Mouse (Mus musculus) kidney, adult 2 months (tissue): Measurements from ENCODE around the gene Ptx3. TPM values are rescaled to one million over a fixed set of nuclear protein-coding genes. Genes with fewer than 3 reads are reported as not detected.

Experiments
- DNase-seq: peaks from one replicate; pipeline ENCODE4 v3.0.0; 2021
- H3K27ac ChIP-seq: fragments of 200-500 bp; 2 replicates; pipeline ENCODE4 v1.5.1; 2012; ENCODE audit warnings: low read depth, low read length, control low read depth, inconsistent platforms; ENCODE audit not compliant: insufficient read depth
- H3K27me3 ChIP-seq: fragments of 200-500 bp; replicated peaks from 2 replicates; pipeline ENCODE4 v1.6.1; 2012; ENCODE audit warnings: mild to moderate bottlenecking, moderate library complexity, low read length, inconsistent platforms; ENCODE audit not compliant: control insufficient read depth, insufficient read depth
- H3K36me3 ChIP-seq: fragments of 200-500 bp; 2 replicates; pipeline ENCODE4 v1.6.1; 2012; ENCODE audit warnings: mild to moderate bottlenecking, moderate library complexity, low read length, inconsistent platforms; ENCODE audit not compliant: control insufficient read depth, insufficient read depth
- H3K4me1 ChIP-seq: fragments of 200-500 bp; 2 replicates; pipeline ENCODE4 v1.6.1; 2011; ENCODE audit warnings: low read length; ENCODE audit not compliant: control insufficient read depth, insufficient read depth
- H3K4me3 ChIP-seq: fragments of 200-500 bp; 2 replicates; pipeline ENCODE4 v1.5.1; 2011; ENCODE audit warnings: mild to moderate bottlenecking, low read depth, low read length, control low read depth; ENCODE audit not compliant: insufficient read depth
- CTCF ChIP-seq: fragments of 200-500 bp; conservative IDR thresholded peaks from 2 replicates; pipeline ENCODE4 v1.5.1; 2011; ENCODE audit warnings: low read depth, mild to moderate bottlenecking, control low read depth, low read length, moderate library complexity, mixed read lengths; ENCODE audit not compliant: insufficient read depth, insufficient read length
- POLR2A ChIP-seq: fragments of 200-500 bp; IDR thresholded peaks from one replicate; pipeline ENCODE4 v1.6.1; 2011; ENCODE audit warnings: low read depth, low read length, control low read depth
- WGBS: fragments of 180-500 bp; shearing (Covaris S2); methylation state at CpG from one replicate; pipeline ENCODE4 v1.1.7; 2018; 5-methylcytosine and 5-hydroxymethylcytosine counted together
- polyA plus RNA-seq: library from polyadenylated mRNA; depleted of rRNA; stranded (reverse); fragments of >200 nt; gene quantifications from 2 replicates; pipeline ENCODE4 v1.2.3, GENCODE M21; 2012; rRNA removed

The Ptx3 gene
- polyA plus RNA-seq, result 0.41 and 0.62 TPM in 2 replicates

- H3K27me3 ChIP-seq, result no peaks in the 10 kb centered on the region
- H3K4me1 ChIP-seq, result no peaks in the 10 kb centered on the region
- H3K27ac ChIP-seq, result no peak within 1 kb of the TSS
- TF ChIP-seq POLR2A (no peak), CTCF (no peak)
- no peak for DNase-seq
- 51% methylated on average over 20 of the region's 20 CpGs for WGBS
- H3K4me3 ChIP-seq, result peak within 1 kb of the TSS; percentile 31
- no peaks in the 10 kb centered on the region for H3K36me3 ChIP-seq
Measured at GRCm38 (mm10) chr3:66219655-66220191, at the start of gene Ptx3. TSS of gene Ptx3 (plus strand) at chr3:66219910.

- Histone ChIP-seq H3K27ac (no peak overlapping the region), H3K4me3 (no peak overlapping the region), H3K27me3 (no peaks in the 10 kb centered on the region), H3K36me3 (no peaks in the 10 kb centered on the region; the same call in 1 of the 2 replicates), H3K4me1 (no peaks in the 10 kb centered on the region)
- 72% methylated on average over 5 of the region's 5 CpGs for WGBS
- DNase-seq, result no peak
- no peak for TF ChIP-seq POLR2A
Measured at GRCm38 (mm10) chr3:66172907-66173306, 46.8 kb upstream of the Ptx3 start.

GRCm38 (mm10) chr3:66179647-66180046, 40.1 kb upstream of the Ptx3 start:
- H3K4me1 ChIP-seq, result no peaks in the 10 kb centered on the region
- no peak for DNase-seq
- no peak overlapping the region for H3K4me3 ChIP-seq
- WGBS, result 77% methylated on average over 2 of the region's 2 CpGs
- TF ChIP-seq POLR2A (no peak), CTCF (no peak)
- no peak overlapping the region for H3K27ac ChIP-seq
- no peaks in the 10 kb centered on the region for H3K36me3 ChIP-seq
- H3K27me3 ChIP-seq, result no peaks in the 10 kb centered on the region

GRCm38 (mm10) chr3:66193910-66194562, 25.7 kb upstream of the Ptx3 start:
- H3K27me3 ChIP-seq, result no peaks in the 10 kb centered on the region
- H3K27ac ChIP-seq, result no peak overlapping the region
- H3K4me1 ChIP-seq, result no peaks in the 10 kb centered on the region
- 87% methylated on average over 3 of the region's 3 CpGs for WGBS
- DNase-seq, result no peak
- TF ChIP-seq POLR2A (no peak), CTCF (no peak)
- H3K36me3 ChIP-seq, result no peaks in the 10 kb centered on the region; the same call in 1 of the 2 replicates
- no peak overlapping the region for H3K4me3 ChIP-seq

- H3K36me3 ChIP-seq, result no peaks in the 10 kb centered on the region; the same call in 1 of the 2 replicates
- no peak for DNase-seq
- H3K27me3 ChIP-seq, result no peaks in the 10 kb centered on the region
- H3K4me1 ChIP-seq, result no peaks in the 10 kb centered on the region
- no peak overlapping the region for H3K4me3 ChIP-seq
- no peak overlapping the region for H3K27ac ChIP-seq
- 61% methylated on average over 4 of the region's 4 CpGs for WGBS
- TF ChIP-seq POLR2A (no peak), CTCF (no peak)
Measured at GRCm38 (mm10) chr3:66208836-66209573, 10.7 kb upstream of the Ptx3 start.

- Histone ChIP-seq H3K27me3 (no peaks in the 10 kb centered on the region), H3K27ac (no peak overlapping the region), H3K4me1 (no peaks in the 10 kb centered on the region), H3K36me3 (no peaks in the 10 kb centered on the region; the same call in 1 of the 2 replicates), H3K4me3 (no peak overlapping the region)
- 83% methylated on average over 1 of the region's 1 CpGs for WGBS
- no peak for TF ChIP-seq CTCF
- TF ChIP-seq POLR2A, result no peak
- DNase-seq, result no peak
Measured at GRCm38 (mm10) chr3:66213524-66213923, 6.2 kb upstream of the Ptx3 start.

GRCm38 (mm10) chr3:66215759-66216158, 4.0 kb upstream of the Ptx3 start:
- no peaks in the 10 kb centered on the region; the same call in 1 of the 2 replicates for H3K36me3 ChIP-seq
- no peak for DNase-seq
- no peak overlapping the region for H3K27ac ChIP-seq
- no peak overlapping the region for H3K4me3 ChIP-seq
- no peak for TF ChIP-seq CTCF
- no peak for TF ChIP-seq POLR2A
- no peaks in the 10 kb centered on the region for H3K4me1 ChIP-seq
- no peaks in the 10 kb centered on the region for H3K27me3 ChIP-seq
- WGBS, result 57% methylated on average over 8 of the region's 8 CpGs
